Mouse (Mus musculus): ENCODE measurements around the gene Carm1. TPM values are rescaled to one million over a fixed set of nuclear protein-coding genes. Genes with fewer than 3 reads are reported as not detected.
"Not testable (repeated sequence)": the region's sequence is repeated elsewhere in the genome, so short reads cannot be mapped to it uniquely, and the experiment has no call there.

Gene Carm1
- polyA plus RNA-seq, 1 experiment, result 48.1 TPM

DNA sequence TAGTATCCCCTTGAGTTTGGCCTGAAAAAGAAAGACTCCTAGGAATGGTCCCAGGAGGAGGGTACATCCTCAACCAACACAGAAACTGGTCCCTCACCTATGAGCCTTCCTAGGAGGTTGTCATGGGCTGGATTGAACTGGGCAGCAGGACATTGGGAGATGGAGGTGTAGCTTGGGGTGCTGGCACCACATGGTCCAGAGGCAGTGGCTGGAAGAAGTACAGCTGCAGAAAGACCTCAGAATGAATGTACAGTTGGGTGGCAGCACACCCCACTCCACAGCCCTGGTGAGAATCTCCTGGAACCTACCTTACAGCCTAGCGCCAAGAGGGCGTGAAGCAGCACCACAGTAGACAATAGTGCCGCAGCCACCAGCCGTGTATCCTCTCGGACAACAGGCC lies 42.8 kb downstream of the Carm1 start:
- Histone ChIP-seq H3K36me3 (ENCODE audit: control insufficient read depth, insufficient read depth) (peaks cover 24% of the 10 kb centered on the region), H3ac (ENCODE audit: control insufficient read depth, insufficient read length) (no peak overlapping the region), H3K79me2 (ENCODE audit: control insufficient read depth, insufficient read depth) (peaks cover 13% of the 10 kb centered on the region), H3K4me3 (no peak overlapping the region), H3K27me3 (ENCODE audit: control insufficient read depth, insufficient read depth, insufficient read length) (no peaks in the 10 kb centered on the region), H3K4me2 (ENCODE audit: low read depth) (no peak overlapping the region)
- TF ChIP-seq POLR2AphosphoS2 (IDR thresholded peaks at IDR 0.05; ENCODE audit: insufficient read length, low read depth), result peak; percentile 71
- TF ChIP-seq SRF (IDR thresholded peaks at IDR 0.05; ENCODE audit: control insufficient read depth, insufficient read length, low read depth), result no peak
- no peak for TF ChIP-seq TCF12 (IDR thresholded peaks at IDR 0.05; ENCODE audit: insufficient read depth, poor library complexity, severe bottlenecking)
- TF ChIP-seq CEBPB (IDR thresholded peaks at IDR 0.05; ENCODE audit: insufficient read depth, poor library complexity, severe bottlenecking), result no peak

DNA sequence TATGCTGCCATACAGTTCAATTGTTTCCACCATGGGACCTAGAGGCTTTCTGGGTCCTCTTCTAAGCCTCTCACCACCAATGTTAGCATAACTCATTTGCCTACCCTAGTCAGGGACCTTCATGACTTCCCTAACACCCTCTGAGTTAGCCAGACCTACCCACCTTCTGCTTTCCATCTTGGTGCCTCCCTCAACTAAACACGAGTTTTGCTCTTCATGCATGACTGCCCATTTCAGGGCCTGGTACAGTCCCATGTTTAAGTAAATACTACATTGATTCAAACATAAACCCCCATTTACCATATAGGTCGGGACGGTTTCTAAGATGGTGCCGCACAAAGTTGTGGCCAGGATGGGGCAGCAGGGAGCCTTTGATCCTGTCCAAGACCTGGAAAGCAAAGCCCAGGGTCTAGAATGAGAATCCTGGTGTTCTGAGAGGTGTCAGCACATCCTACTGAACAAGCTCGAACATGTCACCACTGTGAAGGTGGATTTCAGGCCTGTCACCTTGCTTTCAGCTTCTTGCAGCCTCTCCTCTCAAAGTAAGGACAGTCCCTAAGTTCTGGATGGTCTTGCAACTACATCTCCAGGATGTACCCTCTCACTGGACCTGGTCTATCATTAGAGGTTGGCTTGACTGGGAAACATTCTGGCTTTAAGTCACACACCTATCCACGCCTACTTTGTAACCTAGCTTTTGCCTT lies 44.6 kb downstream of the Carm1 start:
- no peak overlapping the region for H3ac ChIP-seq (ENCODE audit: control insufficient read depth, insufficient read length)
- H3K27me3 ChIP-seq (ENCODE audit: control insufficient read depth, insufficient read depth, insufficient read length), result no peaks in the 10 kb centered on the region
- TF ChIP-seq MAX (IDR thresholded peaks at IDR 0.05; ENCODE audit: low read depth) (no peak), POLR2AphosphoS2 (IDR thresholded peaks at IDR 0.05; ENCODE audit: insufficient read length, low read depth) (peak; percentile 81)
- H3K4me2 ChIP-seq (ENCODE audit: low read depth), result peak overlapping the region; percentile 91
- peaks cover 23% of the 10 kb centered on the region for H3K79me2 ChIP-seq (ENCODE audit: control insufficient read depth, insufficient read depth)
- peaks cover 14% of the 10 kb centered on the region for H3K36me3 ChIP-seq (ENCODE audit: control insufficient read depth, insufficient read depth)
- peak overlapping the region; percentile 74 for H3K4me3 ChIP-seq

- peaks cover 12% of the 10 kb centered on the region for H3K36me3 ChIP-seq (ENCODE audit: control insufficient read depth, insufficient read depth)
- TF ChIP-seq E2F4 (IDR thresholded peaks at IDR 0.05; ENCODE audit: insufficient read depth) (no peak), TCF12 (IDR thresholded peaks at IDR 0.05; ENCODE audit: insufficient read depth, poor library complexity, severe bottlenecking) (no peak), TCF3 (IDR thresholded peaks at IDR 0.05; ENCODE audit: insufficient read length, low read depth) (no peak), REST (IDR thresholded peaks at IDR 0.05; ENCODE audit: insufficient read depth, insufficient read length) (no peak), SRF (IDR thresholded peaks at IDR 0.05; ENCODE audit: control insufficient read depth, insufficient read length, low read depth) (no peak), POLR2AphosphoS2 (IDR thresholded peaks at IDR 0.05; ENCODE audit: insufficient read length, low read depth) (peak; percentile 68), MYOD1 (IDR thresholded peaks at IDR 0.05; ENCODE audit: control insufficient read depth in 1 of 3, insufficient read length in 2 of 3, low read depth in 2 of 3) (no peak)
Measured at GRCm38 (mm10) chr9:21591831-21592702, 45.4 kb downstream of the Carm1 start.

DNA sequence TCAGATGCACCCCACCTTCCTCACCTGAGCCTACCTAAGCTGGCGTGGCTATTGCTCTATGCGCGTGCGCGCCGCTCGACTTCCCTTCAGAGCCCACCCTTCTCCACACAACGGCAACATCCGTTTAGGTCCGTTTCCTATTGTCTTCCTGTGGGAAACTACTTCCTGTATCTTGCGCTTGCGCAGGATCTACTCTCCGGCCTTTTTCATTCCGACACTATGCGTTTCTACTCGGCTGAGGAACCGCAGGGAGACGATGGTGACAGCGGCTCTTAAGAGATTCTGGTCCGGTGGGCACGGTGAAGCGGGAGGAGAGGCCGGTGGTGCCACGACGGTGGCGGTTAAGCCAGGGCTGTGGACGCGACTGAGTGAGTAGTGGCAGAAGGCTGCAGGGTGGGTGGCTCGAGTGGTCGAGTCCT lies 46.0 kb downstream of the Carm1 start, which contains the start of the genes Timm29 and Yipf2:
TSS of gene Timm29 (plus strand) at position 20 of the 419 bp plus-strand sequence.
TSS of gene Yipf2 (minus strand) at position 126 of the 419 bp plus-strand sequence.
- no peaks in the 10 kb centered on the region for H3K27me3 ChIP-seq (ENCODE audit: control insufficient read depth, insufficient read depth, insufficient read length)
- H3K79me2 ChIP-seq (ENCODE audit: control insufficient read depth, insufficient read depth), result peaks cover 23% of the 10 kb centered on the region
- H3ac ChIP-seq (ENCODE audit: control insufficient read depth, insufficient read length), result peak within 1 kb of the TSS; percentile 77
- H3K36me3 ChIP-seq (ENCODE audit: control insufficient read depth, insufficient read depth), result peaks cover 10% of the 10 kb centered on the region
- no peak for TF ChIP-seq TCF3 (IDR thresholded peaks at IDR 0.05; ENCODE audit: insufficient read length, low read depth)
- peak; percentile 80 for TF ChIP-seq POLR2A (IDR thresholded peaks at IDR 0.05; ENCODE audit: insufficient read length, low read depth)
- peak; percentile 72 for TF ChIP-seq MAX (IDR thresholded peaks at IDR 0.05; ENCODE audit: low read depth)
- peak; percentile 90 for TF ChIP-seq POLR2AphosphoS2 (IDR thresholded peaks at IDR 0.05; ENCODE audit: insufficient read length, low read depth)
- peak within 1 kb of the TSS; percentile 74 for H3K4me3 ChIP-seq
- peak within 1 kb of the TSS; percentile 97 for H3K4me2 ChIP-seq (ENCODE audit: low read depth)

More at GRCm38 (mm10) chr9:21591831-21592702, 45.4 kb downstream of the Carm1 start:
- H3K27me3 ChIP-seq (ENCODE audit: control insufficient read depth, insufficient read depth, insufficient read length), result no peaks in the 10 kb centered on the region
- H3ac ChIP-seq (ENCODE audit: control insufficient read depth, insufficient read length), result peak overlapping the region; percentile 77
- H3K4me3 ChIP-seq, result peak overlapping the region; percentile 74
- H3K79me2 ChIP-seq (ENCODE audit: control insufficient read depth, insufficient read depth), result peaks cover 23% of the 10 kb centered on the region
- peak overlapping the region; percentile 91 for H3K4me2 ChIP-seq (ENCODE audit: low read depth)

DNA sequence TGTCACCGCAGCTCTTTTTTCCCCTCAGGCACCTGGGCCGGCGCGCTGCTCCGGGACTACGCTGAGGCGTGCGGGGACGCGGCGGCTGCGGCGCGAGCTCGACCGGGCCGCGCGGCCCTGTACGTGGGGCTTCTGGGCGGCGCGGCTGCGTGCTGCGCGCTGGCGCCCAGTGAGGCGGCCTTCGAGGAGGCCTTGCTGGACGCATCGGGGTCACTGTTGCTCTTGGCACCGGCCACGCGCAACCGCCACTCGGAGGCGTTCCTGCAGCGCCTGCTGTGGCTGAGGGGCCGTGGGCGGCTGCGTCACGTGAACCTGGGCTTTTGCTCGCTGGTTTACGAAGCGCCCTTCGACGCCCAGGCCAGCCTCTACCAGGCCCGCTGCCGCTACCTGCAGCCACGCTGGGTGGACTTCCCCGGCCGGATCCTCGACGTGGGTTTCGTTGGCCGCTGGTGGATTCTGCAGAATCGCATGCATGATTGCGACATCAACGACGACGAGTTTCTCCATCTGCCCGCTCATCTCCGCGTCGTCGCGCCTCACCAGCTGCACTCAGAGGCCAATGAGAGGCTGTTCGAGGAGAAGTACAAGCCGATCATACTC lies 46.5 kb downstream of the Carm1 start:
- Histone ChIP-seq H3K79me2 (ENCODE audit: control insufficient read depth, insufficient read depth) (peaks cover 23% of the 10 kb centered on the region), H3K27me3 (ENCODE audit: control insufficient read depth, insufficient read depth, insufficient read length) (no peaks in the 10 kb centered on the region), H3ac (ENCODE audit: control insufficient read depth, insufficient read length) (peak overlapping the region; percentile 77), H3K4me3 (peak overlapping the region; percentile 74), H3K4me2 (ENCODE audit: low read depth) (peak overlapping the region; percentile 97), H3K36me3 (ENCODE audit: control insufficient read depth, insufficient read depth) (peaks cover 8% of the 10 kb centered on the region)
- peak; percentile 53; the same call in 1 of the 2 replicates for TF ChIP-seq CEBPB (IDR thresholded peaks at IDR 0.05; ENCODE audit: insufficient read depth, poor library complexity, severe bottlenecking)
- no peak for TF ChIP-seq SRF (IDR thresholded peaks at IDR 0.05; ENCODE audit: control insufficient read depth, insufficient read length, low read depth)
- TF ChIP-seq MYOG (IDR thresholded peaks at IDR 0.05; ENCODE audit: control insufficient read depth in 1 of 3, insufficient read depth in 1 of 3, insufficient read length in 2 of 3, low read depth in 2 of 3), result peak in 1 of 3 experiments; percentile 29
- peak in 1 of 3 experiments; percentile 0 for TF ChIP-seq MYOD1 (IDR thresholded peaks at IDR 0.05; ENCODE audit: control insufficient read depth in 1 of 3, insufficient read length in 2 of 3, low read depth in 2 of 3)
- TF ChIP-seq TCF12 (IDR thresholded peaks at IDR 0.05; ENCODE audit: insufficient read depth, poor library complexity, severe bottlenecking), result no peak

- not testable (repeated sequence) for H3K36me3 ChIP-seq (ENCODE audit: control insufficient read depth, insufficient read depth); H3K27me3 ChIP-seq (ENCODE audit: control insufficient read depth, insufficient read depth, insufficient read length); H3ac ChIP-seq (ENCODE audit: control insufficient read depth, insufficient read length)
- H3K4me3 ChIP-seq, result peak overlapping the region; percentile 74
- H3K79me2 ChIP-seq (ENCODE audit: control insufficient read depth, insufficient read depth), result peaks cover 23% of the 10 kb centered on the region
- peak overlapping the region; percentile 97 for H3K4me2 ChIP-seq (ENCODE audit: low read depth)
Measured at GRCm38 (mm10) chr9:21594350-21594749, 47.7 kb downstream of the Carm1 start.
